Mouse (Mus musculus): Measurements from ENCODE around the gene Mef2b.

- no peak for TF ChIP-seq USF1 (IDR thresholded peaks at IDR 0.05; ENCODE audit: low read depth)
- no peak for TF ChIP-seq MAX (IDR thresholded peaks at IDR 0.05; ENCODE audit: low read depth)
- TF ChIP-seq POLR2A (IDR thresholded peaks at IDR 0.05; ENCODE audit: insufficient read length, low read depth) = no peak
- no peak for TF ChIP-seq REST (IDR thresholded peaks at IDR 0.05; ENCODE audit: insufficient read depth, insufficient read length)
- no peak for TF ChIP-seq E2F4 (IDR thresholded peaks at IDR 0.05; ENCODE audit: insufficient read depth)
Observed at GRCm38 (mm10) chr8:70195762-70196161, 56.3 kb downstream of the Mef2b start.

Measured in myocyte (in vitro differentiated cells).